Mouse (Mus musculus) lung, postnatal 0 days (tissue): ENCODE results near the gene E2f2.

Source experiments
- CTCF ChIP-seq: IDR thresholded peaks from 2 replicates; pipeline ENCODE4 v1.5.1; 2016; ENCODE audit warnings: antibody characterized with exemption, mild to moderate bottlenecking
- EP300 ChIP-seq: IDR thresholded peaks from 2 replicates; pipeline ENCODE4 v1.6.1; 2016; ENCODE audit warnings: antibody characterized with exemption, mild to moderate bottlenecking, control low read depth

DNA sequence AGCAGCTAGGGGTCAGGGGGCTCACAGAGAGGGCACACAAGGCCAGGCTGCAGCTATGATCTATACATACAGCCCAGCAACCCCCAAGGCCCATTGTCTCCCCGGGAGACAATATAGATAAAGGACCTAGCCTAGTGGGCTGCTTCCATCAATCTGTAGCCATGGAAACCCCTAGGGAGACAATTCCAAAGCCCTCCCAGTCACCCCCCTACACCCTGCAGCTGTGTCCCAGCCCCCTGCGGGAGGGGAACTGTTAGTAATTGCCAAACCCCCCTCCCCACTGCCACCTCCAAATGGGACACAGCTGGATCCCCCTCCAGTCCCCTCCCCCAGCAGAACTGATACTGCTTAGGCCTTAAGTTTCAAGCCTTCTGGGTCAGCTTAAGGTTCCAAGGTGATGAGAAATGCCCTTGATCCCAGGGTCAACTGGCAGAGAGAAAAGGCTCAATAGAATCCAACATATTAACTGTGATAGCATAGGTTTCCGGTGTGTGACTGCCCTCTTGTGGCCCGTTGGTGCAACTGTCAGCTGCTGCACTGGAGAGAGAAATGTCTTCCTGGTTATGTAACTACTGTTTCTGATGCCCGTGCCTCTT is 12.3 kb upstream of the E2f2 start:
- TF ChIP-seq CTCF (peak; percentile 97), EP300 (no peak)
